Mouse (Mus musculus): ENCODE data around the gene Maip1.

The Maip1 gene

GRCm38 (mm10) chr1:57428368-57429308 lies 22.5 kb downstream of the Maip1 start:
- DNase-seq (ENCODE audit: low spot score), result peak; percentile 91

GRCm38 (mm10) chr1:57429786-57430483 lies 23.8 kb downstream of the Maip1 start:
- peak; percentile 79 for DNase-seq (ENCODE audit: low spot score)

DNA sequence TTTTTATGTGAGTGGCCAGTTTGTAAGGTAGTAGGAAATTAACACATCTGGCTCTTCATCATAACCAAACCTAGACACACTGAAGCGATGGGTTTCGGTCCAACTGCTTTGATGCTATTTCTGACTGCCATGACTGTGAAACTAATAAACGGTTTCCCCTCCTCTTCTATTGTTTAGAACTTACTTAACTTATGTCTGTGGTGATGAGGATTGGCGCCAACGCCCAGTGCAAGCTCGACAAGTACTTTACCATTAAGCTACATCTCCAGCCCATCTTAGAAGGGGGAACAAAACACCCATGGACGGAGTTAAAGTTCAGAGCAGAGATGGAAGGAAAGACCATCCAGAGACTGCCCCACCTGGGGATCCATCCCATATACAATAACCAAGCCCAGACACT lies 27.0 kb downstream of the Maip1 start:
- DNase-seq (ENCODE audit: low spot score), result no peak

DNA sequence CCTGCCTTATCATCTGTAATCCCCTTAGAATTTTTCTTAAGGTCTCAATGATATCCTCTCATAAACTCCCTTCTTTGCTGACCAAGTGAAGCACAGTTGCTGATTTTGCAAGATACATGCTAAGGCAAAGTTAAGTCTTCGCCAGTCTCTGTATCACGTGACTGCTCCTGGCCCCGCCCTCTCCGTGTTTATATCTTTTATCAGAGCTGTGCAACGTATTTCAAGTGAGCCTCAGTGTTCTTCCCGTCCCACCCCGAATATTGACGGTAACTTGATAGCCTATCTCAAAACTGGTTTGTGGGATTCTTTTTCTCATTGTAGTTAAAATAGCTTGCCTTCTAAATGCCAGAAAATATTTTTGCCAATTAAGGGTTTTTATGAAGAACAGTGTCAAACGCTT lies 30.3 kb downstream of the Maip1 start:
- DNase-seq (ENCODE audit: low spot score), result no peak

DNA sequence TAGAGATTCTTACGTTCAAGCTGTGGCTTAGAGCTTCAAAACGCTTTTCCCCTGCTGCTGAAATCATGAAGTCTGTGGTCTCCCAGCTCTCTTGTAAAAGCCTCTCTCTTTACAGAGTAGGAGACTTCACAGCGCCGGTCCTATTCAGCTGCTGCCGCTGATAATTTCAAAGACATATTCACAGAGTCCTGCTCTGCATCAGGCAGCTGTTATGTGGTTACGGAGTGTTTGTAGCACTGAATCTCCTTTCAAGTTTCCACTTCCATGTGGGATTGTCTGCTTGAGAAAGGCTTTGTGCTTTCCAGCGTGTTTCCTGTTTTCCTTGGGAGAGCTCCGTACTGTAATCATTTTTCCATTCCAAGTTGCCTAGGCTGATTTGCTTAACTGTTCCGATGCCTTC lies 30.8 kb downstream of the Maip1 start:
- peak; percentile 25 for DNase-seq (ENCODE audit: low spot score)

DNA sequence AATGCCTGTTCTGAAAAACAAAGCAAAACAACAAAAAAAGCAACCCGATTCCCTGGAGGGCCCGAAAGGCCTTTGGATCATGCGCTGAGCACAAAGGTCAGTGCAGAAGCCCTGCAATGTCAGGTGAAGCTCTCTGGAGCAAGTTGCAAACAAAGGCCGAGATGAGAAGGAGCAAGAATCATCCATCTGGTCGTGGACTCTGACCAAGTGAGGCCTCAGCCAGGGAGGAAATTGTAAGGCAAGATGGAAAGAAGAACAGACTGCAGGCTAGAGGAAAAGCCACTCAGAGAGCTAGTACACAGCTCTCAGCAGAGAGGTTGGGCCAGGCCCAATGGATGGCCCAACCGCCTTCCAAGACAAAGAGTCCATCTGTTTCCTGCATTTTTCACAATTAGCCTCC lies 32.9 kb downstream of the Maip1 start:
- DNase-seq (ENCODE audit: low spot score), result no peak

DNA sequence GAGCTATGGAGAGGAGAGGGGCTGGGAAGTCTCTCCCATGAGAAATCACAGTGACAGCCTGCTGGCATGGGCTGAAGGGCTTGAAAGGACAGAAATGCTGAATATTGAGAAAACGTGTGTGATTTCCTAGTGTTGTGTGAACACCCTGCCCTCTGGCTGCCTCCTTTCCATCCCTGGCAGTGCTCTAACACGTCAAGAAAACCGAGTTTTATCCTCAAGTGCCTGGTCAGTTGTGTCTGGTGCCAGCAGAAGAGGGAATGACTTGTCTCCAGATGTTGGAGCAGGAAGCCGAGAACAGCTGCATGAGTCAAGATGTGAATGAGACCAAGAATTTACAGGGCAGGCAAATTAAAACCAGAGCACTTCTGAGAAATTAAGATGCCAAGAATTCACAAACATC lies 34.6 kb downstream of the Maip1 start:
- no peak for DNase-seq (ENCODE audit: low spot score)

GRCm38 (mm10) chr1:57445679-57446078 lies 39.6 kb downstream of the Maip1 start:
- DNase-seq (ENCODE audit: low spot score), result no peak

DNA sequence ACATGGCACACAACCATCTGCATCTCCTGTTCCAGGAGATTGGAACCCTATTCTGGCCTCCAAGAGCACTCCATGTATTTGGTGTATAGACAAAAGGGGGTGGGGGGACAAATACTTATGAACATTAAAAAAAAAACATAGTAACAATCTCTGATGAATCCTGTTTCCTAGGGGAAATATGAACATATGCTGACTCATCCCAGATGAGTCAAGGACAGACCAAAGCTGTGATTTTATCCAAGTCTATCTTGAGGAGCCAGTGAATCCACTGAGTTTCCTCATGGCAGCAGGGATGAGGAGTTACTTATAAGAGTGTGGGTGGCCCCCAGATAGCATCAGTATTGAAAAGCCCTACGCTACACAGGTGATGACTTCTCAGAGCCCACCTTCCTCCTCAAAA lies 44.1 kb downstream of the Maip1 start:
- no peak for DNase-seq (ENCODE audit: low spot score)

DNA sequence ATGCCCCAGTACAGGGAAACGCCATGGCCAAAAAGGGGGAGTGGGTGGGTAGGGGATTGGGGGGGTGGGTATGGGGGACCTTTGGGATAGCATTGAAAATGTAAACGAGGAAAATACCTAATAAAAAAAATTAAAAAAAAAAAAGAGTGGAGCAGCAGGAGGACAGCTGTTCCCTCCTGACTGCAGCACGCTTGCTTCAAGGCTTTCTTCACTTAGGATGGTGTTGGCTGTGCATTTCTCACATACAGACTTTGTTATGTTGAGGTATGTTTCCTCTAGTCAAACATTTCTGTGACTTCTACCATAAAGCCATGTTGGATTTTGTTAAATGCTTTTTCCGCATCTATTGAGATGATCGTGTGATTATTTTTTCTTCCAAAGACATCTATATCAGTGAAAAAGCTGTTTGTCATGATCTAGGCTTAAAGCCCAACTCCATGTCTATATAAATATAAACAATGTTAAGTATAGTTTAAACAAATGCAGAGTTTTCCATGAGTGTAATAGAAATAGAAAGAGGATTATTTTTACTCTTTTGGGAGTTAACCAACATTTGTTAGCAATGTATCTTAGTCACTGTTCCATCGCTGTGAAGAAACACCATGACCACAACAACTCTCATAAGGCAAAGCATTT lies 54.3 kb downstream of the Maip1 start:
- DNase-seq (ENCODE audit: low spot score), result no peak
